Mouse (Mus musculus) common myeloid progenitor, adult 5-6 weeks (primary cell): Measurements from ENCODE around the gene Smpd1. TPM values are rescaled to one million over a fixed set of nuclear protein-coding genes. Genes with fewer than 3 reads are reported as not detected.
A peak's percentile ranks its signal among the peaks of the same experiment; 100 is the strongest.

Experiments
- ATAC-seq: replicated peaks from 2 replicates; pipeline ENCODE4 v1.8.0; 2016; ENCODE audit warnings: low read depth, mild to moderate bottlenecking, moderate TSS enrichment, inconsistent platforms; ENCODE audit not compliant: poor library complexity, severe bottlenecking
- total RNA-seq: library from RNA; stranded (forward); fragments of 200-1000, 187-1606 nt; gene quantifications from 2 replicates; pipeline ENCODE4 v1.2.3, GENCODE M21; 2017

Gene Smpd1
- total RNA-seq, 1 experiment from 2014 or later: 22.7 TPM

GRCm38 (mm10) chr7:105557671-105558070, 3.5 kb downstream of the Smpd1 start:
- ATAC-seq: no peak

- no peak for ATAC-seq
Measured at GRCm38 (mm10) chr7:105559016-105559415, 4.9 kb downstream of the Smpd1 start.

- ATAC-seq: peak; percentile 59
Measured at GRCm38 (mm10) chr7:105562317-105562716, 8.2 kb downstream of the Smpd1 start.

GRCm38 (mm10) chr7:105563367-105563766, 9.2 kb downstream of the Smpd1 start:
- no peak for ATAC-seq

- no peak for ATAC-seq
Measured at GRCm38 (mm10) chr7:105565071-105565836, 11.1 kb downstream of the Smpd1 start.

GRCm38 (mm10) chr7:105568583-105568982, 14.4 kb downstream of the Smpd1 start:
- ATAC-seq: no peak

GRCm38 (mm10) chr7:105568988-105569471, 14.9 kb downstream of the Smpd1 start:
- no peak for ATAC-seq

- no peak for ATAC-seq
Measured at GRCm38 (mm10) chr7:105569512-105570496, 15.6 kb downstream of the Smpd1 start.

GRCm38 (mm10) chr7:105570756-105571155, 16.6 kb downstream of the Smpd1 start:
- ATAC-seq: no peak

- ATAC-seq: no peak
Measured at GRCm38 (mm10) chr7:105572949-105573348, 18.8 kb downstream of the Smpd1 start.

- no peak for ATAC-seq
Measured at GRCm38 (mm10) chr7:105574537-105574936, 20.4 kb downstream of the Smpd1 start.

- ATAC-seq: no peak
Measured at GRCm38 (mm10) chr7:105576166-105576748, 22.1 kb downstream of the Smpd1 start.

GRCm38 (mm10) chr7:105577377-105577871, 23.3 kb downstream of the Smpd1 start:
- no peak for ATAC-seq

GRCm38 (mm10) chr7:105578481-105578880, 24.3 kb downstream of the Smpd1 start:
- ATAC-seq: no peak

GRCm38 (mm10) chr7:105580627-105581089, 26.5 kb downstream of the Smpd1 start:
- no peak for ATAC-seq

- ATAC-seq: peak; percentile 95
Measured at GRCm38 (mm10) chr7:105581094-105581703, 27.0 kb downstream of the Smpd1 start, which contains the start of gene Apbb1. Apbb1 (minus strand) TSS chr7:105581653.

GRCm38 (mm10) chr7:105581959-105582358, 27.8 kb downstream of the Smpd1 start:
- ATAC-seq: no peak

GRCm38 (mm10) chr7:105588325-105588912, 34.3 kb downstream of the Smpd1 start:
- peak; percentile 47; the same call in 1 of the 2 replicates for ATAC-seq

GRCm38 (mm10) chr7:105590097-105590496, 35.9 kb downstream of the Smpd1 start:
- ATAC-seq: no peak
